Mouse (Mus musculus) bone marrow macrophage, adult 2 months (primary cell): Measurements from ENCODE around the gene Olfr1360. TPM values are rescaled to one million over a fixed set of nuclear protein-coding genes. Genes with fewer than 3 reads are reported as not detected.

ENCODE experiments used
- H3K27ac ChIP-seq: 2 replicates; pipeline ENCODE4 v1.5.1; 2012; ENCODE audit warnings: low read depth, low read length; ENCODE audit not compliant: insufficient read depth
- H3K4me1 ChIP-seq: 2 replicates; pipeline ENCODE4 v1.6.1; 2012; ENCODE audit warnings: low read length; ENCODE audit not compliant: control insufficient read depth, insufficient read depth
- H3K4me3 ChIP-seq: 2 replicates; pipeline ENCODE4 v1.5.1; 2012; ENCODE audit warnings: mild to moderate bottlenecking, low read length, moderate library complexity; ENCODE audit not compliant: insufficient read depth
- CTCF ChIP-seq: IDR thresholded peaks from 2 replicates; pipeline ENCODE4 v1.5.1; 2012; ENCODE audit warnings: low read depth, mild to moderate bottlenecking, low read length, moderate library complexity
- POLR2A ChIP-seq: IDR thresholded peaks from 2 replicates; pipeline ENCODE4 v1.6.1; 2012; ENCODE audit warnings: mild to moderate bottlenecking, low read depth, low read length, borderline replicate concordance
- polyA plus RNA-seq: library from polyadenylated mRNA; stranded (reverse); fragments of >200 nt; gene quantifications from 2 replicates; pipeline ENCODE4 v1.2.4, GENCODE M21; 2012; ENCODE audit not compliant: missing spikeins, insufficient read depth, insufficient read length

Gene Olfr1360
- polyA plus RNA-seq = not detected in 2 replicates

DNA sequence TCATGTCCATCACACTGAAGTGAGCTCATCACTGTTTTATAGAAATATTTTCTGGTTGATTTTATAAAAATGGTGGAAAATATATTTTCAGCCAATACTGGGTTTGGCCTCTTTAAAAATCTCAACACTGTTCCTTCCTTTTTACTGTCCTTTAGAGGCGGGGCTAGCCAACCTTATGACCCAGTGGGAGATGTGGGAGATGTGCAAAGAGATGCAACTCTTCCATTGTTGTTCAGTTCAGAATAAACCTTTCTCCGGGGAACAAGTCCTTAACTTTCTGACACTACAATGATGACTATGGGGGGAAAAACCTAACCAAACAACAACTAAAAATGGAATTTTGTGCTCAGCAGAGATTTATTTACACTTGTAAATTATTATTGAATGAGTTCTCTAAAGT, at the start of gene Olfr1360:
TSS of gene Olfr1360 (minus strand) at position 101 of the 400 bp plus-strand sequence.
- Histone ChIP-seq H3K4me1 (no peaks in the 10 kb centered on the region), H3K27ac (no peak within 1 kb of the TSS), H3K4me3 (no peak within 1 kb of the TSS)
- TF ChIP-seq CTCF (no peak), POLR2A (no peak)

DNA sequence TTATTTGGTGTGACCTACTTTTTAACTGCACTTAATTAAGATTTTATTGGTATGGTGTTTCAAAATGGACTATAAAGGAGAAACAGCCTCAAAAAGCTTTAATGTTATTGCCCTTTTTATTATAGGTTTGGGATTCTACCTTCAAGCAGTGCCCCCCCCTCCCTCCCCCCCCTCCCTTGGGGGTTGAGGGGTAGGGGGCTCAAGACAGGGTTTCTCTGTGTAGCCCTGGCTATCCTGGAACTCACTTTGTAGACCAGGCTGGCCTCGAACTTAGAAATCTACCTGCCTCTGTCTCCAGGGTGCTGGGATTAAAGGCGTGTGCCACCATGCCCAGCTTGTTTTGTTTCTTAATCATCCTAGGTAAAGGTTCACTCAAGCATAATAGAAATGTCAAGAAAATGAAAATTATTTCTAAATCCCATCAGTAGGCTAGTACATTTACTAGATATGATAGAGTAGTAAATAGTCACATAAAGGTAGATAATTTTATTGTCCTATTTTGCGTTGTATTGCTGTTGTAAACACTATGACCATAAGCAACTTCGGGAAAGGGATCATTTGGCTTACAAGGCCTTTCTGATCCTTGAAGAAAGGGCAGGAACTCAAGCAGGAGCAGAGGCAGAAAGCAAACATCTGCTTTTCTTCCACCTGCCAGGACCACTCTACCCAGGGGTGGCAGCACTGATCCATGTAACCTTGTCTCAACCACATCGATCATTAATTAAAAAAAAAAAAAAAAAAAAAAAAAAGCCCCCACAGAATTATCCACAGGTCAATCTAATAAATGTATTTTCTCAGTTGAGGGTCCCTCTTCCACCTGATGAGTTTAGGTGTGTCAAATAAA, 46.0 kb upstream of the Olfr1360 start:
- H3K27ac ChIP-seq = no peak overlapping the region; the same call in 1 of the 2 replicates
- peaks cover 23% of the 10 kb centered on the region for H3K4me1 ChIP-seq
- H3K4me3 ChIP-seq = no peak overlapping the region
- TF ChIP-seq CTCF (no peak), POLR2A (no peak)

GRCm38 (mm10) chr13:21722373-21722925, 45.2 kb upstream of the Olfr1360 start:
- Histone ChIP-seq H3K4me1 (peaks cover 23% of the 10 kb centered on the region), H3K27ac (peak overlapping the region; percentile 59), H3K4me3 (peak overlapping the region; percentile 49)
- TF ChIP-seq CTCF (no peak), POLR2A (no peak)

DNA sequence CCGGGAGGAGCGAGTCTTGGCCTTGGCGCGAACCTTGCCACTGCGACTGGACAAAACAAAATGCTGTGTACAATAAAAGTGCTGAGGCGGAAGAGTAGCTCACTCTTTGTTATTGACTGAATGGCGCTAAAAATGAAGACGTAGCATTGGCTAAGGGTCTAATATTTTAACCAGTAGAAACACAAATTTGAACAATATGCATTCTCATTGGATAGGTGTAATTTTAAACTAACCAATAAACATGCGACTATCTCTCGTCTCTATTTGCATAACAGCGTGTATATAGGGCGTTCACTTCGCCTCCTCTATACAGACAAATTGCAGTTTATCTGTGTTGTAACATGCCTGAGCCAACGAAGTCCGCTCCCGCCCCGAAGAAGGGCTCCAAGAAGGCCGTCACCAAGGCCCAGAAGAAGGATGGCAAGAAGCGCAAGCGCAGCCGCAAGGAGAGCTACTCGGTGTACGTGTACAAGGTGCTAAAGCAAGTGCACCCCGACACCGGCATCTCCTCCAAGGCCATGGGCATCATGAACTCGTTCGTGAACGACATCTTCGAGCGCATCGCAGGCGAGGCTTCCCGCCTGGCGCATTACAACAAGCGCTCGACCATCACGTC, 44.7 kb upstream of the Olfr1360 start, which contains the start of gene Hist1h2bm:
TSS of gene Hist1h2bm (plus strand) at position 288 of the 616 bp plus-strand sequence.
- peaks cover 20% of the 10 kb centered on the region for H3K4me1 ChIP-seq
- peak within 1 kb of the TSS; percentile 91 for H3K27ac ChIP-seq
- peak within 1 kb of the TSS; percentile 49 for H3K4me3 ChIP-seq
- TF ChIP-seq POLR2A = peak; percentile 35; the same call in 1 of the 2 replicates

DNA sequence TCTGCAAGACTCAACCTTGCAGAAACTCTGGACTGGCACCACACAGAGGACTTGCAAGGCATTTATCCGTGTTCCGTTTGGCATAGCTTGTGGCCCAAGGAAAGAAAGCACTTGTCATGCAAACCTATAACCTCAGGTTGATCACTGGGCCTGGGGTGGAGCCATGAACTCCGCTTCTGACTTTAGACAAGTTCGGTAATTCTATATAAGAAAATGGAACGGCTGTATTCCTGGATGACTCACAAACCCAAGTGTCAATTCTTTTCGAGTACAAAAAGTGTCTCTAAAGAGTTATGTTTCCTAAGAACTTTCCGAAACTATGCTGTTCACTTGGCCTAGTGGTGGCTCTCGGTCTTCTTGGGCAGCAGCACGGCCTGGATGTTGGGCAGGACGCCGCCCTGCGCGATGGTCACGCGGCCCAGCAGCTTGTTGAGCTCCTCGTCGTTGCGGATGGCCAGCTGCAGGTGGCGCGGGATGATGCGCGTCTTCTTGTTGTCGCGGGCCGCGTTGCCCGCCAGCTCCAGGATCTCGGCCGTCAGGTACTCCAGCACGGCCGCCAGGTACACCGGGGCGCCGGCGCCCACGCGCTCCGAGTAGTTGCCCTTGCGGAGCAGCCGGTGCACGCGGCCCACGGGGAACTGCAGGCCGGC, 44.0 kb upstream of the Olfr1360 start:
- peaks cover 18% of the 10 kb centered on the region for H3K4me1 ChIP-seq
- peak overlapping the region; percentile 91 for H3K27ac ChIP-seq
- H3K4me3 ChIP-seq = peak overlapping the region; percentile 44

DNA sequence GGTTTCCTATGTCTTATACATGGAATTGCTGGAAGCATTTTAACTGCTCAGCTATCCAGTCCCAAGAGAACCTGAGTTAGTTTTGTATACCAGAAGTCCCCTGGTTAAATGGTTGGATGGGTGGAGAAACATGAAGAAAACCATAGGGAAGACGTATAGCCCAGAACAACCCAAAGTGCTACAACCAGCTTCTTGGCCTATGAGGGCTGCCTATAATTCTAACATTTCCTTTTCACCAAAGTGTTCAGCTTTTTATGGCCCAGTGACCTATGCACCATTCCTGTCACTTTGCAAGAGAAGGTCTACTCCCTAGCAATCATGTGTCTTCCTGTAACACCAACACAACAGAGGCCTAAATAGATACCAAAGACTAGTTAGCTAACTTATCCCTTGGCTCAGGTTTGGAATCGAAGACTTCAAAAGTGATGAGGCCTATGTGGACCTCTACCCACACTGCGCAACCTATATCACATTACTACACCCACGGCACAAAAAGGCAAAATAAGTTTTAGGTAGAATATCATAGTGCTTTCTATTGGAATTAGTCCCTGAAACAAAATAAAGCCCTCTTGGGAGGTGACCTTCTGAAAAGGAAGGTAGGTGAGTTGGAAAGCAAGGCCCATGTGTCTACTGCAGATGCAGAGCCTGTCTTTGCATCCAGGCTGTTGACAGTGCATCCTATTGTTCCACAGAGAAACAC, 41.3 kb upstream of the Olfr1360 start:
- TF ChIP-seq POLR2A (no peak), CTCF (no peak)
- H3K4me1 ChIP-seq = peaks cover 16% of the 10 kb centered on the region
- H3K4me3 ChIP-seq = peak overlapping the region; percentile 31
- peak overlapping the region; percentile 90 for H3K27ac ChIP-seq

DNA sequence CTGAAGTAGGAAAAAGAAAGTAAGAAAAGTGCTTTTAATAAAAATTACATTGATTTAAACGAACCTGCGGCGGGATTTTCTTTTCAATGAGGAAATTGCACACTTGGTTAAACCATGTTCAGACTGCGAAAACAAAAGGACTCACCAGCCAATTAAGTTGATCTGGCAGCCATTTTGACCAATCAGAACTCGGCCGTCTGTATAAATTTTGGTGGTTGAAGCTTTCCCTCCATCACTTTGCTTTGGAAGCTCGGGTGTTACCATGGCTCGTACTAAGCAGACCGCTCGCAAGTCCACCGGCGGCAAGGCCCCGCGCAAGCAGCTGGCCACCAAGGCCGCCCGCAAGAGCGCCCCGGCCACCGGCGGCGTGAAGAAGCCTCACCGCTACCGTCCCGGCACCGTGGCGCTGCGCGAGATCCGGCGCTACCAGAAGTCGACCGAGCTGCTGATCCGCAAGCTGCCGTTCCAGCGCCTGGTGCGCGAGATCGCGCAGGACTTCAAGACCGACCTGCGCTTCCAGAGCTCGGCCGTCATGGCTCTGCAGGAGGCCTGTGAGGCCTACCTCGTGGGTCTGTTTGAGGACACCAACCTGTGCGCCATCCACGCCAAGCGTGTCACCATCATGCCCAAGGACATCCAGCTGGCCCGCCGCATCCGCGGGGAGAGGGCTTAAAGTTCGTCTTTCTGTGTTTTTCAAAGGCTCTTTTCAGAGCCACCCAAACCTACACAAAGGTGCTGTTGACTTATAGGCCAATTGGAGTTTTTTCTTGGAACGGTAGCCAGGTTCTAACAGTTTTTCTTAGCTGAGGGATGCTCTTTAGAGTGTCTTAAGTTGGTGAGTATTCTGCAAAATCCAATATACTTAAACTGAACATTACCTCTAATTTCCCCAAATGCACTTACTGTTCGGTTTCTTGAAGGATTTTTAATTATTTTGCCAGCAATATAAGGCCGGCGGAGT, 40.5 kb upstream of the Olfr1360 start, which contains the start of gene Hist1h3h:
TSS of gene Hist1h3h (plus strand) at position 263 of the 961 bp plus-strand sequence.
- peak within 1 kb of the TSS; percentile 64 for H3K4me3 ChIP-seq
- H3K4me1 ChIP-seq = peaks cover 15% of the 10 kb centered on the region
- H3K27ac ChIP-seq = peak within 1 kb of the TSS; percentile 90

DNA sequence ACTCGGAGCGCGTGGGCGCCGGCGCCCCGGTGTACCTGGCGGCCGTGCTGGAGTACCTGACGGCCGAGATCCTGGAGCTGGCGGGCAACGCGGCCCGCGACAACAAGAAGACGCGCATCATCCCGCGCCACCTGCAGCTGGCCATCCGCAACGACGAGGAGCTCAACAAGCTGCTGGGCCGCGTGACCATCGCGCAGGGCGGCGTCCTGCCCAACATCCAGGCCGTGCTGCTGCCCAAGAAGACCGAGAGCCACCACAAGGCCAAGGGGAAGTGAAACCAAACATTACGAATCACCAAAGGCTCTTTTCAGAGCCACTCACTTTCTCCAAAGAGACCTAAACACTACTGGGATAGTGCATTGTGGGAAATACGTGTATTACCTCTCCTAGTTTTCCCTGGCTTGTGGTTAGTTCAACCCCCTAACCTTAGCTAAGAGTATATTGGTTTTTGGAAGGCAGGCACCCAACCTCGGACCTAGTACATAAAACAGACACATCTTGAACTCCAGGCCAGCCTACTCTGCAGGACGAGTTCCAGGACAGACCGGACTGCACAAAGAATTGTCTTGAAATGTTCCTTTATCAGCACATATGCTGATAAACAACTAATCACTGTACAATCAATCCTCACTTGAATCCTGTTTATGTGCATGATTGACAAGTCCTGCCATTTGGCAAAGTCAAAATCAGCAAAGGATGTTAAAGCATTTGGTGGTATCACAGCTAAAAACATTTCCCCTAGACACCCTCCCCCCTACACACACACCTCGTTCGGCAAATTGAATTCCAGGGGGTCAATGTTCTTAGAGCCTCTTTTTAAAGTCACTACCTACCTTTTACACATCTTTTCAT, 39.6 kb upstream of the Olfr1360 start:
- peak overlapping the region; percentile 62 for H3K4me3 ChIP-seq
- H3K4me1 ChIP-seq = peaks cover 13% of the 10 kb centered on the region
- peak overlapping the region; percentile 88 for H3K27ac ChIP-seq

DNA sequence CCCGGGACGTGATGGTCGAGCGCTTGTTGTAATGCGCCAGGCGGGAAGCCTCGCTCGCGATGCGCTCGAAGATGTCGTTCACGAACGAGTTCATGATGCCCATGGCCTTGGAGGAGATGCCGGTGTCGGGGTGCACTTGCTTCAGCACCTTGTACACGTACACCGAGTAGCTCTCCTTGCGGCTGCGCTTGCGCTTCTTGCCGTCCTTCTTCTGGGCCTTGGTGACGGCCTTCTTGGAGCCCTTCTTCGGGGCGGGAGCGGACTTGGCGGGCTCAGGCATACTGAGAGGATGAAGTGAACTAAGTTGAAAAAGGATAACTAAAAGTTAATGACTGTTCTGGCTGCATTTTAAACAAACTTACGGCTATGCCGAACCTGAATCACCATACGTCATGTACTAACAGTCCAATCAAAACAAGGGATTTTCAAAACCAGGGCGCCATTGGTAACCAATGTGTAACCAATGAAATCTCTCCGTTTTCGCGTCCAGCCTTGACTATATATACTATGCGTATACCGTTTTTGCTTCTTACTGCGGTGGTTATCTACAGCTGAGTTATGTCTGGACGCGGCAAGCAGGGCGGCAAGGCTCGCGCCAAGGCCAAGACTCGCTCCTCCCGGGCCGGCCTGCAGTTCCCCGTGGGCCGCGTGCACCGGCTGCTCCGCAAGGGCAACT, 38.8 kb upstream of the Olfr1360 start, which contains the start of the genes Hist1h2bl and Hist1h2ai:
TSS of gene Hist1h2bl (minus strand) at position 280 of the 676 bp plus-strand sequence.
TSS of gene Hist1h2ai (plus strand) at position 559 of the 676 bp plus-strand sequence.
- Histone ChIP-seq H3K4me3 (peak within 1 kb of the TSS; percentile 62), H3K4me1 (peaks cover 13% of the 10 kb centered on the region), H3K27ac (peak within 1 kb of the TSS; percentile 88)
